Mouse (Mus musculus) hindbrain, embryonic 11.5 days (tissue): ENCODE results near the gene Amer3. TPM values are rescaled to one million over a fixed set of nuclear protein-coding genes. Genes with fewer than 3 reads are reported as not detected.

Source experiments
- polyA plus RNA-seq: library from polyadenylated mRNA; unstranded; fragments of >200 nt; fragmentation: Nextera tagmentation; extraction: Ambion mirVana; gene quantifications from 2 replicates; pipeline ENCODE4 v1.2.1, GENCODE M21; 2014

Amer3 gene
- polyA plus RNA-seq, 1 experiment from 2014 or later = 4.3 TPM

Other genes starting within 250 kb of the Amer3 start
- 68.5 and 69.2 TPM in 2 replicates for gene Ccdc115, start 140.0 kb upstream of the Amer3 start, polyA plus RNA-seq
- gene Imp4, start 139.8 kb upstream of the Amer3 start, polyA plus RNA-seq = 87.7 and 94.5 TPM in 2 replicates
- 7.6 and 9.6 TPM in 2 replicates for gene Ptpn18, start 119.9 kb upstream of the Amer3 start, polyA plus RNA-seq
- gene Prss39, start 81.2 kb upstream of the Amer3 start, polyA plus RNA-seq = not detected in 2 replicates
- not detected in 2 replicates for gene Cfc1, start 44.0 kb upstream of the Amer3 start, polyA plus RNA-seq
- gene Prss40, start 18.7 kb upstream of the Amer3 start, polyA plus RNA-seq = not detected in 2 replicates